Mouse (Mus musculus): ENCODE data around the gene Snd1. TPM values are rescaled to one million over a fixed set of nuclear protein-coding genes. Genes with fewer than 3 reads are reported as not detected.

The Snd1 gene
- total and polyA plus RNA-seq, 3 experiments: 83.7 to 377 (median 210) TPM

DNA sequence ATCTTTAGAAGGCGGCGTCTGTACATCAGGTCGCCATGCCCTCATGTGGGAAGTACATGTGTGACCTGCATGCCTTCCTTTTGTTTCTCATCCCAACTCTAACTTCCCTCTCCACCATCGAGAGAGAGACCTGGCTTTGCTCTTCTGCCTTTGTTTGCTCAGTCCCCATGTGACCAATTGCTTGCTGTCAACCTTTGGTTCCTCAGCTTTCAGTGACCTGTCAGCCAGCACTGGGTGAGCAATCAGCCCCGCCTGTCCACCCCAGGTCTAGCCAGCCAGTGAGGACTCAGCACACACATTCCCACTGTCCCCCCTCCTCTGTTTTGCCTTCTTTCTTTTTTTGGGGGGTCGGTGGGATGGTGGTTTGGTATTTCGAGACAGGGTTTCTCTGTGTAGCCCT lies 29.7 kb downstream of the Snd1 start:
- TF ChIP-seq ZKSCAN1 (IDR thresholded peaks at IDR 0.05; ENCODE audit: borderline replicate concordance, low read depth, low read length) (no peak), ZC3H11A (IDR thresholded peaks at IDR 0.05; ENCODE audit: low read depth, low read length) (no peak), EP300 (IDR thresholded peaks at IDR 0.05; ENCODE audit: low read length) (no peak), MEF2A (IDR thresholded peaks at IDR 0.05; ENCODE audit: borderline replicate concordance, low read depth, low read length) (no peak), UBTF (IDR thresholded peaks at IDR 0.05; ENCODE audit: low read depth, low read length) (no peak), PAX5 (IDR thresholded peaks at IDR 0.05; ENCODE audit: low read length) (no peak), E2F4 (IDR thresholded peaks at IDR 0.05; ENCODE audit: insufficient replicate concordance, low read depth, low read length) (no peak), SIN3A (IDR thresholded peaks at IDR 0.05; ENCODE audit: low read length) (no peak), JUN (IDR thresholded peaks at IDR 0.05; ENCODE audit: insufficient read depth, low read depth, low read length) (no peak), IRF4 (IDR thresholded peaks at IDR 0.05; ENCODE audit: low read depth, low read length) (no peak), CHD1 (IDR thresholded peaks at IDR 0.05; ENCODE audit: low read depth, low read length) (no peak), KAT2A (IDR thresholded peaks at IDR 0.05; ENCODE audit: insufficient replicate concordance, low read length) (no peak), RAD21 (IDR thresholded peaks at IDR 0.05; ENCODE audit: low read depth, low read length) (no peak), USF2 (conservative IDR thresholded peaks at IDR 0.05; ENCODE audit: low read depth, low read length) (no peak), ZNF384 (IDR thresholded peaks at IDR 0.05; ENCODE audit: low read depth, low read length) (no peak), USF1 (IDR thresholded peaks at IDR 0.05; ENCODE audit: low read depth, low read length) (no peak), CHD2 (IDR thresholded peaks at IDR 0.05; ENCODE audit: low read length) (no peak)
- in situ Hi-C loops (cut with MboI; ENCODE audit: low pct_ligation_motif_present, low pct_unique_long_range_greater_than_20kb, low sequenced_read_pairs) (no loop called here), dilution Hi-C loops (cut with MboI; ENCODE audit: extremely low pct_ligation_motif_present, extremely low pct_unique_long_range_greater_than_20kb, low sequenced_read_pairs) (no loop called here)
- no peak for DNase-seq (ENCODE audit: extremely low read depth)
- H3K4me3 ChIP-seq (replicated peaks in 1 of 3; ENCODE audit: low read depth in 2 of 3, low read length in 2 of 3, poor library complexity in 1 of 3): no peak overlapping the region
- no peaks in the 10 kb centered on the region for H3K4me1 ChIP-seq (ENCODE audit: control insufficient read depth in 1 of 2, insufficient read depth in 2 of 2)
- H3K9me3 ChIP-seq (replicated peaks; ENCODE audit: low read length): no peaks in the 10 kb centered on the region
- no peak overlapping the region for H3K9ac ChIP-seq (ENCODE audit: insufficient read depth, low read depth)
- H3K79me2 ChIP-seq (replicated peaks; ENCODE audit: control insufficient read depth, extremely low read depth, insufficient read depth, poor library complexity, severe bottlenecking): peaks cover 81% of the 10 kb centered on the region
- H3K27ac ChIP-seq (ENCODE audit: insufficient read depth, low read depth): no peak overlapping the region
- H3K27me3 ChIP-seq (replicated peaks): no peaks in the 10 kb centered on the region
- peaks cover 7 to 78% of the 10 kb centered on the region in 2 experiments for H3K36me3 ChIP-seq (replicated peaks in 1 of 2; ENCODE audit: control insufficient read depth in 1 of 2, insufficient read depth in 1 of 2, low read length in 1 of 2)
- H3K4me2 ChIP-seq (ENCODE audit: insufficient read depth, low read depth, poor library complexity, severe bottlenecking): no peak overlapping the region

DNA sequence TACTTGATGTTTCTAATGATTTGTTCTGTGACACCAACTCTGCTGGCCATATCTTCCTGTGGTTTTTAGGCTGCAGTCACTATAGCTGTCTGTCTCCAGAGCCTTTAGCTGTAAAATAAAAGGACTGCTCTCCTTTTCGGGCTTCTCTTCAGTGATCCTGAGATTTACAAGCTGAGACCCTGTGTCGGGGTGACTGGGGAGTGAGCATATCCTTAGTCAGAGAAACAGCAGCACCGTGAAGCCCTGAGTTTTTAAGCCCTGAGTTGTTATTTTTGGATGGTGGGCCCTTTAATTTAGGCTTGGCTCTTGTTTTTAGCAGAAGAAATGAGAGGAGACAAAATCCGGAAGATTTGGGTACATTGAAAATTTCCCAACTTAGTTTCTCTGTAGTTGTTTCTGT lies 32.8 kb downstream of the Snd1 start:
- no peaks in the 10 kb centered on the region for H3K27me3 ChIP-seq (replicated peaks)
- TF ChIP-seq MEF2A (IDR thresholded peaks at IDR 0.05; ENCODE audit: borderline replicate concordance, low read depth, low read length): no peak
- TF ChIP-seq ZNF384 (IDR thresholded peaks at IDR 0.05; ENCODE audit: low read depth, low read length): no peak
- TF ChIP-seq NRF1 (IDR thresholded peaks at IDR 0.05; ENCODE audit: low read depth, low read length): no peak
- no peak for TF ChIP-seq MXI1 (IDR thresholded peaks at IDR 0.05; ENCODE audit: low read depth, low read length)
- TF ChIP-seq ZC3H11A (IDR thresholded peaks at IDR 0.05; ENCODE audit: low read depth, low read length): no peak
- no peak for TF ChIP-seq PAX5 (IDR thresholded peaks at IDR 0.05; ENCODE audit: low read length)
- TF ChIP-seq POLR2AphosphoS2 (IDR thresholded peaks at IDR 0.05; ENCODE audit: low read depth, low read length): no peak
- TF ChIP-seq TBP (conservative IDR thresholded peaks at IDR 0.05; ENCODE audit: low read depth, low read length): no peak
- no peak for TF ChIP-seq CTCF (conservative IDR thresholded peaks at IDR 0.05 in 1 of 2, IDR thresholded peaks at IDR 0.05 in 1 of 2; ENCODE audit: low read depth in 2 of 2, low read length in 2 of 2)
- no peak for TF ChIP-seq GABPA (IDR thresholded peaks at IDR 0.05; ENCODE audit: insufficient replicate concordance, low read depth, low read length)
- TF ChIP-seq MAFK (IDR thresholded peaks at IDR 0.05; ENCODE audit: insufficient replicate concordance, low read length): no peak
- TF ChIP-seq RCOR1 (conservative IDR thresholded peaks at IDR 0.05; ENCODE audit: low read depth, low read length): no peak
- TF ChIP-seq ELF1 (IDR thresholded peaks at IDR 0.05; ENCODE audit: low read depth, low read length): no peak
- no peak for TF ChIP-seq ETS1 (conservative IDR thresholded peaks at IDR 0.05; ENCODE audit: low read depth, low read length)
- no peak for TF ChIP-seq USF2 (conservative IDR thresholded peaks at IDR 0.05; ENCODE audit: low read depth, low read length)
- TF ChIP-seq HCFC1 (IDR thresholded peaks at IDR 0.05; ENCODE audit: low read depth, low read length): no peak
- H3K4me1 ChIP-seq (ENCODE audit: control insufficient read depth in 1 of 2, insufficient read depth in 2 of 2): no peaks in the 10 kb centered on the region
- no peak overlapping the region for H3K4me3 ChIP-seq (replicated peaks in 1 of 3; ENCODE audit: low read depth in 2 of 3, low read length in 2 of 3, poor library complexity in 1 of 3)
- peaks cover 13 to 89% of the 10 kb centered on the region in 2 experiments for H3K36me3 ChIP-seq (replicated peaks in 1 of 2; ENCODE audit: control insufficient read depth in 1 of 2, insufficient read depth in 1 of 2, low read length in 1 of 2)
- no peaks in the 10 kb centered on the region for H3K9me3 ChIP-seq (replicated peaks; ENCODE audit: low read length)
- no peak overlapping the region for H3K27ac ChIP-seq (ENCODE audit: insufficient read depth, low read depth)
- H3K4me2 ChIP-seq (ENCODE audit: insufficient read depth, low read depth, poor library complexity, severe bottlenecking): no peak overlapping the region
- DNase-seq (ENCODE audit: extremely low read depth): no peak
- dilution Hi-C loops (cut with MboI; ENCODE audit: extremely low pct_ligation_motif_present, extremely low pct_unique_long_range_greater_than_20kb, low sequenced_read_pairs): no loop called here
- H3K79me2 ChIP-seq (replicated peaks; ENCODE audit: control insufficient read depth, extremely low read depth, insufficient read depth, poor library complexity, severe bottlenecking): peaks cover 83% of the 10 kb centered on the region
- in situ Hi-C loops (cut with MboI; ENCODE audit: low pct_ligation_motif_present, low pct_unique_long_range_greater_than_20kb, low sequenced_read_pairs): no loop called here
- no peak overlapping the region for H3K9ac ChIP-seq (ENCODE audit: insufficient read depth, low read depth)
